Mouse (Mus musculus) hindbrain, embryonic 10.5 days (tissue): ENCODE results near the gene Zmynd15. TPM values are rescaled to one million over a fixed set of nuclear protein-coding genes. Genes with fewer than 3 reads are reported as not detected.
"Not testable (repeated sequence)": the region's sequence is repeated elsewhere in the genome, so short reads cannot be mapped to it uniquely, and the experiment has no call there.

Experiments used
- DNase-seq: peaks from one replicate; pipeline ENCODE4 v3.0.0-alpha.2; 2017; ENCODE audit warnings: low spot score
- H3K27ac ChIP-seq: fragments of 300-500 bp; sonication (generic); 2 replicates; pipeline ENCODE4 v1.5.1; 2016; ENCODE audit warnings: mild to moderate bottlenecking, moderate library complexity
- H3K27me3 ChIP-seq: fragments of 300-500 bp; sonication (generic); 2 replicates; pipeline ENCODE4 v1.6.1; 2016; ENCODE audit warnings: mild to moderate bottlenecking; ENCODE audit not compliant: poor library complexity, insufficient read depth, severe bottlenecking
- H3K36me3 ChIP-seq: fragments of 300-500 bp; sonication (generic); 2 replicates; pipeline ENCODE4 v1.6.1; 2016; ENCODE audit warnings: mild to moderate bottlenecking, moderate library complexity
- H3K4me1 ChIP-seq: fragments of 300-500 bp; sonication (generic); replicated peaks from 2 replicates; pipeline ENCODE4 v1.6.1; 2016; ENCODE audit warnings: mild to moderate bottlenecking
- H3K4me3 ChIP-seq: fragments of 300-500 bp; sonication (generic); 2 replicates; pipeline ENCODE4 v1.5.1; 2016; ENCODE audit warnings: mild to moderate bottlenecking, moderate library complexity
- H3K9me3 ChIP-seq: fragments of 300-500 bp; sonication (generic); 2 replicates; pipeline ENCODE4 v1.6.1; 2016; ENCODE audit warnings: mild to moderate bottlenecking, moderate library complexity
- WGBS: fragments of 180-500 bp; shearing (Covaris S2); methylation state at CpG from one replicate; pipeline ENCODE4 v1.1.7; 2016; 5-methylcytosine and 5-hydroxymethylcytosine counted together
- polyA plus RNA-seq: library from polyadenylated mRNA; unstranded; fragments of >200 nt; fragmentation: Nextera tagmentation; extraction: Ambion mirVana; gene quantifications from 2 replicates; pipeline ENCODE4 v1.2.1, GENCODE M21; 2016

Gene Zmynd15
- polyA plus RNA-seq: 0.25 and 0.30 TPM in 2 replicates

DNA sequence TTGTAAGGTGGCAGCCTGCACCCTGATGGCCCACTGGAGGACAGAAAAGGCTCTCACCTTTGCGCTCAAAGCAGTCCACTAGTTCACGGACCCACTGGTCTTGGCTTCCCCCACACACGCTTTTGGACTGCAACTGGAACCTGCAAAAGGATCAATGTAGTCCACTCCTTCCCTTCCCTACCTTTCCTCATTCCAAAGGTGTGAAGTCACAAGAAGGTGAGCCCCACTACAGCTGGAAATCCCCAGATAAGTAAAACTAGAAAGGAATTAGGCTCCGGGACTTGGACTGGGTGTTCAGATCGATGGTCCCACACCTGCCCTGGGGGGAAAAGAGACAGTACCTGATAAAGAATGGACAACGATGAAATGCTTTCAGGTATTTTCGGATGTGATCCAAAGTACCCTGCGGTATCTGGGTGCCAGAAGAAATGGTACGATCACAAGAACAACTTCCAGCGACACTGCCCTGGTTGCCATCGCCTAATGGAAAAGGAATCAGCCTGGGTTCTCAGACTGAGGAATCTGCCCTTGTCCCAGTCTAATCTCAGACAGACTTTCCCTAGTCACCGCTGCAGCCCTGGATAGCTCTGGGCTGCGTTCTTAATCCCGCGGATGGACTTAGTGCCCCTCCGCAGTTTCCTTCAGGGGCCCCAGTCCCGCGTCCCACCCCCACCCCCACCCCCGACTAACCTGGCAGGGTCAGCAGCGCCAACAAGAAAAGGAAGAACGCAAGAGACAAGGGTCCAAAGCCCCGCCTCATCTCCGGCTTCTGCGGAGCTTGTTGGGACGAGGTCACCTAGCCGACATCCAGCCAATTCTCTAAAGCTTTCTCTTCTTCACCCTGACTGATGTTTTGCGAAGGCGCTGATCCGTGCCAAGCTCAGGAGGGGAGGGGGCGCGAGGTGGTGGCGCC lies at the start of gene Zmynd15:
Zmynd15 (plus strand) TSS at position 746 of the 913 bp plus-strand sequence.
- Histone ChIP-seq H3K36me3 (peaks cover 11% of the 10 kb centered on the region), H3K27me3 (peaks cover 59% of the 10 kb centered on the region), H3K9me3 (peaks cover 6% of the 10 kb centered on the region; the same call in 1 of the 2 replicates), H3K4me3 (peak within 1 kb of the TSS; percentile 54), H3K27ac (peak within 1 kb of the TSS; percentile 30), H3K4me1 (peaks cover 14% of the 10 kb centered on the region)
- WGBS: 20% methylated on average over 32 of the region's 32 CpGs
- peak; percentile 25 for DNase-seq

GRCm38 (mm10) chr11:70409594-70410296 lies 49.5 kb upstream of the Zmynd15 start, which contains the start of gene Pelp1:
Gene Pelp1 (minus strand): TSS chr11:70410031.
- under 1% methylated on average over 59 of the region's 59 CpGs for WGBS
- no peaks in the 10 kb centered on the region for H3K9me3 ChIP-seq
- H3K4me3 ChIP-seq: peak within 1 kb of the TSS; percentile 100
- H3K27ac ChIP-seq: peak within 1 kb of the TSS; percentile 97
- peaks cover 28% of the 10 kb centered on the region for H3K36me3 ChIP-seq
- DNase-seq: peak; percentile 99
- H3K27me3 ChIP-seq: no peaks in the 10 kb centered on the region; the same call in 1 of the 2 replicates
- H3K4me1 ChIP-seq: peaks cover 28% of the 10 kb centered on the region

GRCm38 (mm10) chr11:70410297-70410643 lies 49.0 kb upstream of the Zmynd15 start:
- no peak for DNase-seq
- Histone ChIP-seq H3K27ac (peak overlapping the region; percentile 97), H3K27me3 (no peaks in the 10 kb centered on the region; the same call in 1 of the 2 replicates), H3K4me3 (peak overlapping the region; percentile 100), H3K36me3 (peaks cover 23% of the 10 kb centered on the region), H3K4me1 (peaks cover 28% of the 10 kb centered on the region), H3K9me3 (no peaks in the 10 kb centered on the region)
- WGBS: 63% methylated on average over 6 of the region's 6 CpGs

GRCm38 (mm10) chr11:70412591-70412990 lies 46.6 kb upstream of the Zmynd15 start:
- Histone ChIP-seq H3K36me3 (peaks cover 1% of the 10 kb centered on the region; the same call in 1 of the 2 replicates), H3K4me3 (no peak overlapping the region), H3K27ac (no peak overlapping the region), H3K4me1 (peaks cover 23% of the 10 kb centered on the region), H3K27me3 (no peaks in the 10 kb centered on the region; the same call in 1 of the 2 replicates), H3K9me3 (no peaks in the 10 kb centered on the region)
- no peak for DNase-seq
- WGBS: 72% methylated on average over 5 of the region's 5 CpGs

- no peaks in the 10 kb centered on the region for H3K36me3 ChIP-seq
- peak; percentile 73 for DNase-seq
- WGBS: 14% methylated on average over 3 of the region's 3 CpGs
- H3K27me3 ChIP-seq: no peaks in the 10 kb centered on the region; the same call in 1 of the 2 replicates
- H3K9me3 ChIP-seq: no peaks in the 10 kb centered on the region
- no peak overlapping the region for H3K27ac ChIP-seq
- H3K4me1 ChIP-seq: peaks cover 9% of the 10 kb centered on the region
- no peak overlapping the region for H3K4me3 ChIP-seq
Measured at GRCm38 (mm10) chr11:70413961-70414360, 45.3 kb upstream of the Zmynd15 start.

GRCm38 (mm10) chr11:70418199-70418598 lies 41.0 kb upstream of the Zmynd15 start:
- Histone ChIP-seq H3K4me1 (no peaks in the 10 kb centered on the region), H3K36me3 (no peaks in the 10 kb centered on the region), H3K27ac (no peak overlapping the region), H3K4me3 (no peak overlapping the region), H3K27me3 (no peaks in the 10 kb centered on the region), H3K9me3 (no peaks in the 10 kb centered on the region)
- 67% methylated on average over 4 of the region's 4 CpGs for WGBS
- no peak for DNase-seq

- H3K4me3 ChIP-seq: no peak overlapping the region
- no peak overlapping the region for H3K27ac ChIP-seq
- DNase-seq: no peak
- 74% methylated on average over 5 of the region's 5 CpGs for whole genome bisulfite sequencing
- H3K9me3 ChIP-seq: no peaks in the 10 kb centered on the region
- H3K27me3 ChIP-seq: no peaks in the 10 kb centered on the region
- no peaks in the 10 kb centered on the region for H3K36me3 ChIP-seq
- H3K4me1 ChIP-seq: no peaks in the 10 kb centered on the region
Measured at GRCm38 (mm10) chr11:70419486-70419885, 39.7 kb upstream of the Zmynd15 start.

DNA sequence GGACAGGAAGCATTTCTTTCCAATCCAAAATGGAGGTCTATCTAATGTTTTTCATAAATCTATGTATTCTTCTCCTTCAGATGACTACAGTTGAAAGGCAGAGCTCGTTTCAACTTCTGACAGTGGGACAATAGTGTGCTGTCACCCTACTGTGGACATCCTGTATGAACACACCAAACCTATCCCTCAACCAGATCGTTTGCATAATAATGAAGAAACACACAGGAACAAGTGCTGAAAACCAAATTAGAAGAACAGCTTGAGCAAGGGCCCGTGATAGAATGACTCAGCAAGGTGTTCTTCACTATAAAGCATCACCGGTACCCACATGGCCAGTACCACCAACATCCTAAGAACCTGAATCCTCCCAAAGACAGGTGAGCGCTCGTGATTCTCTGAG lies 32.6 kb upstream of the Zmynd15 start:
- not testable (repeated sequence) for H3K9me3 ChIP-seq, H3K27ac ChIP-seq, H3K36me3 ChIP-seq, H3K27me3 ChIP-seq, DNase-seq, H3K4me3 ChIP-seq
- 74% methylated on average over 6 of the region's 6 CpGs for WGBS
- H3K4me1 ChIP-seq: peaks cover 13% of the 10 kb centered on the region

DNA sequence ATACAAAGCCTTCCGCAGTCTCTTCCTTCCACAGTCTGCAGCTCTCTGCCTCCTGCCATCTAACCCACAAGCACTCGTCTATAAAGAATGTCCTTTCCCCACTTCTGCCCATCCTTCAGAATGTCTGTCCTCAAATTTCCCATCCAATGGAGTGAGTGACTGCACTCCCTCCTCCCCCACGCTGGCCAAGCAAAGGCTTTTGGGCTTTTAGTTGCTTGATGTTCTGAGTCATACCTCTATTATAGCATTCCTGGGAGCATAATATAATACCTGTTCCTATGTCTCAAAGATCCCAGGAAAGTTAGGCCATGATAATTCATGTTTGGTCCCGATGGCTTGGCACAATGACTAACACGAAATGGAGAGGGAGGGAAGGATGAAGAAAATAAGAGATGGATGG lies 27.7 kb upstream of the Zmynd15 start:
- no peaks in the 10 kb centered on the region for H3K27me3 ChIP-seq
- peaks cover 42% of the 10 kb centered on the region for H3K4me1 ChIP-seq
- no peak for DNase-seq
- peak overlapping the region; percentile 92 for H3K27ac ChIP-seq
- 29% methylated on average over 5 of the region's 5 CpGs for WGBS
- no peaks in the 10 kb centered on the region for H3K9me3 ChIP-seq
- H3K36me3 ChIP-seq: peaks cover 13% of the 10 kb centered on the region
- peak overlapping the region; percentile 77 for H3K4me3 ChIP-seq

GRCm38 (mm10) chr11:70432048-70432894 lies 27.0 kb upstream of the Zmynd15 start, which contains the start of gene Arrb2:
Gene Arrb2 (plus strand): TSS chr11:70432635.
- no peaks in the 10 kb centered on the region for H3K27me3 ChIP-seq
- WGBS: under 1% methylated on average over 74 of the region's 75 CpGs
- H3K36me3 ChIP-seq: peaks cover 20% of the 10 kb centered on the region
- H3K4me3 ChIP-seq: peak within 1 kb of the TSS; percentile 77
- H3K4me1 ChIP-seq: peaks cover 42% of the 10 kb centered on the region
- no peaks in the 10 kb centered on the region for H3K9me3 ChIP-seq
- peak; percentile 97 for DNase-seq
- H3K27ac ChIP-seq: peak within 1 kb of the TSS; percentile 92

GRCm38 (mm10) chr11:70432895-70433568 lies 26.2 kb upstream of the Zmynd15 start:
- Histone ChIP-seq H3K9me3 (no peaks in the 10 kb centered on the region), H3K4me3 (peak overlapping the region; percentile 77), H3K27me3 (no peaks in the 10 kb centered on the region), H3K36me3 (peaks cover 27% of the 10 kb centered on the region), H3K27ac (peak overlapping the region; percentile 92), H3K4me1 (peaks cover 42% of the 10 kb centered on the region)
- no peak for DNase-seq
- WGBS: 9% methylated on average over 15 of the region's 15 CpGs

DNA sequence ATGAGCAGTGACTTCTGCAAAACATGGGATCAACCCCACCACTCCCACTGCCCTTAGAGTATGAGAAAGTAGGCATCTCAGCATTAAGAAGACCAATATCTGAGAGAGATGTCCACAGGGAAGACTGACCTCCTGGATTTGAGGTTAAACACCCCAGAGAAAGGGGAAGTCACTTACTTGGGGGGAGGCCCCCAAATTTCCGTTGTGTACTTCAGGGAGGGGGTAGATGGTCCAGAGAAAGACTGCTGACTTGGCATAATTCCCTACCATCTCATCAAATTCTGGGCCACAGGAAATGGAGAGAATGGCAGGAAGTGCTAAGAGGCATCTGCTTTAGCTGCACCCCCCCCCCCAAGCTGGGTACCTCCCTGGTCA lies 25.7 kb upstream of the Zmynd15 start:
- DNase-seq: no peak
- Histone ChIP-seq H3K9me3 (no peaks in the 10 kb centered on the region), H3K36me3 (peaks cover 32% of the 10 kb centered on the region), H3K27me3 (no peaks in the 10 kb centered on the region), H3K4me1 (peaks cover 42% of the 10 kb centered on the region), H3K4me3 (peak overlapping the region; percentile 77), H3K27ac (peak overlapping the region; percentile 92)
- WGBS: 79% methylated on average over 1 of the region's 1 CpGs
